Comparison of ENCODE assay signal across 29 mouse cellular contexts in genomic region chr11:103387870-103388526, GRCm38 (mm10). TPM values are rescaled to one million over a fixed set of nuclear protein-coding genes. Genes with fewer than 3 reads are reported as not detected.
DNase-seq lines count a peak whose midpoint lies in the region; ATAC-seq and TF ChIP-seq lines count a peak whose summit lies in the region.
"Had no signal": no experiment of that assay in that cellular context is flagged by ENCODE, and none has a peak within 500 bp of the region (broad histone marks: within the 10 kb centered on the region; RNA-seq: fewer than 3 reads in every experiment).

No protein-coding gene starts in this region.

- peaks cover 3% of the 10 kb centered on the region for H3K4me1 ChIP-seq in ES-Bruce4 (ENCODE audit: control insufficient read depth, insufficient read depth, low read length)
- H3K4me1 ChIP-seq in ES-E14 (ENCODE audit: control insufficient read depth in 2 of 2, insufficient read depth in 2 of 2, low read length in 2 of 2, poor library complexity in 1 of 2): peaks cover 2 to 18% of the 10 kb centered on the region in 2 experiments; a peak in 3 of 4 replicates
- peaks cover 11% of the 10 kb centered on the region; the same call in 1 of the 2 replicates for H3K4me1 ChIP-seq in lung, embryonic 15.5 days
- H3K4me1 ChIP-seq in intestine, postnatal 0 days (replicated peaks; ENCODE audit: control insufficient read depth, insufficient read depth, low read length): no peaks in the 10 kb centered on the region
- H3K4me1 ChIP-seq: midbrain, embryonic 15.5 days; neural tube, embryonic 13.5 days had no signal

- H3K36me3 ChIP-seq in ES-Bruce4 (ENCODE audit: control insufficient read depth, insufficient read depth, low read length, poor library complexity, severe bottlenecking) (peaks cover 63% of the 10 kb centered on the region), ES-E14 (ENCODE audit: control insufficient read depth, insufficient read depth, low read length, poor library complexity, severe bottlenecking) (peaks cover 53% of the 10 kb centered on the region)
- H3K36me3 ChIP-seq in lung, embryonic 15.5 days: 0 out of 2 replicates have a peak, but pooled peaks cover 4% of the 10 kb centered on the region
- H3K36me3 ChIP-seq in intestine, postnatal 0 days (ENCODE audit: control insufficient read depth, insufficient read depth): peaks cover 20% of the 10 kb centered on the region

- H3K4me3 ChIP-seq in ES-Bruce4 (ENCODE audit: low read depth, low read length): no peak overlapping the region
- H3K4me3 ChIP-seq in ES-E14 (ENCODE audit: insufficient read depth in 1 of 2, low read depth in 1 of 2, low read length in 2 of 2, poor library complexity in 1 of 2, severe bottlenecking in 1 of 2): peak overlapping the region in 1 of 2 experiments; percentile 21; a peak in 1 of 4 replicates
- H3K4me3 ChIP-seq in lung, embryonic 15.5 days: no peak overlapping the region
- no peak overlapping the region for H3K4me3 ChIP-seq in intestine, postnatal 0 days (ENCODE audit: low read depth, low read length)
- H3K4me3 ChIP-seq: heart, embryonic 13.5 days; hindbrain, embryonic 12.5 days; layer of hippocampus, adult 2 months; limb, embryonic 12.5 days; midbrain, embryonic 15.5 days; neural tube, embryonic 13.5 days had no signal

- H3K9ac ChIP-seq in ES-Bruce4 (ENCODE audit: low read depth, poor library complexity, severe bottlenecking) (no peak overlapping the region), ES-E14 (ENCODE audit: insufficient read depth, low read depth, low read length, poor library complexity, severe bottlenecking) (0 out of 2 replicates have a peak overlapping the region, but pooled peaks have one; percentile 30)
- no peak overlapping the region for H3K9ac ChIP-seq in lung, embryonic 15.5 days
- H3K9ac ChIP-seq in intestine, postnatal 0 days (ENCODE audit: low read depth, low read length): no peak overlapping the region
- H3K9ac ChIP-seq: heart, embryonic 13.5 days; hindbrain, embryonic 12.5 days; limb, embryonic 12.5 days; liver, postnatal 0 days; midbrain, embryonic 15.5 days; neural tube, embryonic 13.5 days had no signal

- peak; percentile 44 for DNase-seq in ES-E14 (ENCODE audit: low read depth, low spot score)
- peak; percentile 85 for DNase-seq in lung, postnatal 36 days
- DNase-seq in T-cell, adult 2 months (ENCODE audit: low spot score): no peak
- no peak for DNase-seq in frontal cortex, postnatal 14 days (ENCODE audit: low spot score in 2 of 2)
- no peak for DNase-seq in spleen, adult 12 weeks (ENCODE audit: low spot score)
- DNase-seq: adrenal gland, adult 8-10 months; cerebellum, adult 18-20 months; cerebellum, postnatal 25 days; embryo, embryonic 11 days; heart, adult 18-20 months; heart, postnatal 14 days; kidney, adult 18-20 months; kidney, postnatal 10 days; layer of hippocampus, postnatal 36 days; liver, postnatal 0 days; right cerebral cortex, adult 18-20 months; right cerebral cortex, postnatal 4 days had no signal

- no peak for TF ChIP-seq CTCF in ES-Bruce4 (IDR thresholded peaks at IDR 0.05; ENCODE audit: low read depth, low read length)
- TF ChIP-seq CTCF in intestine, postnatal 0 days (IDR thresholded peaks at IDR 0.05; ENCODE audit: low read depth): no peak

- 28% methylated on average over 7 of the region's 7 CpGs for WGBS in lung, embryonic 15.5 days
- WGBS in intestine, postnatal 0 days: 52% methylated on average over 7 of the region's 7 CpGs

- H3K27ac ChIP-seq in ES-Bruce4 (ENCODE audit: insufficient read depth, low read length) (peak overlapping the region; percentile 87), ES-E14 (ENCODE audit: insufficient read depth, low read depth, low read length, poor library complexity, severe bottlenecking) (peak overlapping the region; percentile 61; the same call in 1 of the 2 replicates)
- H3K27ac ChIP-seq in lung, embryonic 15.5 days: peak overlapping the region; percentile 73
- no peak overlapping the region for H3K27ac ChIP-seq in intestine, postnatal 0 days (ENCODE audit: low read depth, low read length)
- H3K27ac ChIP-seq: heart, embryonic 13.5 days; hindbrain, embryonic 12.5 days; layer of hippocampus, adult 2 months; limb, embryonic 12.5 days; midbrain, embryonic 15.5 days; neural tube, embryonic 13.5 days had no signal

- H3K27me3 ChIP-seq in ES-Bruce4 (ENCODE audit: control insufficient read depth, insufficient read depth, low read length, poor library complexity, severe bottlenecking): no peaks in the 10 kb centered on the region
- H3K27me3 ChIP-seq in lung, embryonic 15.5 days: no peaks in the 10 kb centered on the region
- no peaks in the 10 kb centered on the region for H3K27me3 ChIP-seq in intestine, postnatal 0 days (replicated peaks; ENCODE audit: control insufficient read depth, insufficient read depth, low read length)
- H3K27me3 ChIP-seq: heart, embryonic 13.5 days; hindbrain, embryonic 12.5 days; limb, embryonic 12.5 days; midbrain, embryonic 15.5 days; neural tube, embryonic 13.5 days had no signal

- H3K9me3 ChIP-seq in ES-Bruce4 (replicated peaks; ENCODE audit: control insufficient read depth, insufficient read depth, low read length, poor library complexity, severe bottlenecking): no peaks in the 10 kb centered on the region
- H3K9me3 ChIP-seq in ES-E14 (ENCODE audit: control insufficient read depth, insufficient read depth, low read depth, low read length): no peaks in the 10 kb centered on the region
- H3K9me3 ChIP-seq in lung, embryonic 15.5 days: no peaks in the 10 kb centered on the region
- no peaks in the 10 kb centered on the region for H3K9me3 ChIP-seq in intestine, postnatal 0 days (ENCODE audit: control insufficient read depth)
- H3K9me3 ChIP-seq: heart, embryonic 13.5 days; hindbrain, embryonic 12.5 days; limb, embryonic 12.5 days; midbrain, embryonic 15.5 days; neural tube, embryonic 13.5 days had no signal

- peak; percentile 70 for ATAC-seq in lung, embryonic 15.5 days (ENCODE audit: borderline replicate concordance, extremely low read depth, low FRiP score, low TSS enrichment)
- ATAC-seq in intestine, postnatal 0 days: no peak
- ATAC-seq: activated CD4-positive, CD25-positive, alpha-beta regulatory T cell, adult 4 months; forebrain, embryonic 14.5 days; liver, postnatal 0 days; midbrain, embryonic 15.5 days had no signal

- peak overlapping the region; percentile 23 for H3K4me2 ChIP-seq in lung, embryonic 15.5 days
- H3K4me2 ChIP-seq in intestine, postnatal 0 days (replicated peaks; ENCODE audit: low read depth): no peak overlapping the region
- H3K4me2 ChIP-seq: heart, embryonic 13.5 days; hindbrain, embryonic 12.5 days; limb, embryonic 12.5 days; liver, embryonic 11.5 days; midbrain, embryonic 15.5 days; neural tube, embryonic 13.5 days had no signal

- no peak for TF ChIP-seq POLR2A in ES-Bruce4 (IDR thresholded peaks at IDR 0.05; ENCODE audit: insufficient read depth, low read length)

- peak; percentile 48; the same call in 1 of the 2 replicates for TF ChIP-seq EP300 in ES-Bruce4 (IDR thresholded peaks at IDR 0.05; ENCODE audit: insufficient read depth, low read depth, low read length)

- in situ Hi-C loops in ES-E14 (cut with MboI; ENCODE audit: low sequenced_read_pairs in 2 of 2, unreplicated experiment in 2 of 2): no loop called here

TF ChIP-seq in ES-E14, 5 proteins besides CTCF, POLR2A, EP300 and RAD21:
- TF ChIP-seq CHD2 (IDR thresholded peaks at IDR 0.05; ENCODE audit: low read depth, low read length): peak; percentile 70; the same call in 1 of the 2 replicates
- no peak for TF ChIP-seq MAFK (IDR thresholded peaks at IDR 0.05; ENCODE audit: insufficient read depth, low read depth, low read length)

RNA-seq across cellular contexts. Expression of gene Plekhm1, which starts 24.5 kb away (rescaled TPM):
- polyA plus RNA-seq in ES-Bruce4 (2011; ENCODE audit: insufficient read depth, insufficient read length, low read depth, missing spikeins): 20.8 and 22.0 TPM in 2 replicates
- 11.7 and 12.3 TPM in 2 replicates for total RNA-seq in ES-E14 (2012; rRNA removed)
- 8.3 TPM in 2 replicates for polyA plus RNA-seq in lung, embryonic 15.5 days (2015; fragmentation: Nextera tagmentation; extraction: Ambion mirVana)
- polyA plus RNA-seq in intestine, postnatal 0 days (2015; fragmentation: Nextera tagmentation; extraction: Ambion mirVana): 4.7 and 5.2 TPM in 2 replicates

RNA-seq across cellular contexts. Expression of gene Arhgap27, which starts 24.5 kb away (rescaled TPM):
- polyA plus RNA-seq in ES-Bruce4 (2011; ENCODE audit: insufficient read depth, insufficient read length, low read depth, missing spikeins): 8.5 and 9.8 TPM in 2 replicates
- 7.8 and 8.2 TPM in 2 replicates for total RNA-seq in ES-E14 (2012; rRNA removed)
- 17.0 and 17.3 TPM in 2 replicates for polyA plus RNA-seq in lung, embryonic 15.5 days (2015; fragmentation: Nextera tagmentation; extraction: Ambion mirVana)
- 16.9 and 18.7 TPM in 2 replicates for polyA plus RNA-seq in intestine, postnatal 0 days (2015; fragmentation: Nextera tagmentation; extraction: Ambion mirVana)

Comparison
In these comparisons a context has a peak if more than half of its experiments do, and no peak if none do; other contexts are left out.
1. DNase-seq: peak in ES-E14 (single experiment) and lung, postnatal 36 days (single experiment); none in T-cell, adult 2 months (single experiment), frontal cortex, postnatal 14 days (0 of 2) and spleen, adult 12 weeks (single experiment).